Mouse (Mus musculus): ENCODE measurements around the gene 1700023F06Rik.

1700023F06Rik gene

GRCm38 (mm10) chr11:103160738-103161137 is 47.6 kb downstream of the 1700023F06Rik start:
- no peak for DNase-seq

GRCm38 (mm10) chr11:103158621-103159478 is 49.5 kb downstream of the 1700023F06Rik start:
- peak; percentile 99 for DNase-seq

GRCm38 (mm10) chr11:103149771-103150170 is 58.6 kb downstream of the 1700023F06Rik start:
- no peak for DNase-seq

All from kidney, postnatal 4 days (tissue).